8 mouse cellular contexts compared by ENCODE assay signal in genomic region chr4:116627359-116627716, GRCm38 (mm10). TPM values are rescaled to one million over a fixed set of nuclear protein-coding genes. Genes with fewer than 3 reads are reported as not detected.
A peak's percentile ranks its signal among the peaks of the same experiment; 100 is the strongest.
DNase-seq lines count a peak whose midpoint lies in the region; ATAC-seq lines count a peak whose summit lies in the region.

No protein-coding gene starts in this region.

- H3K9me3 ChIP-seq in intestine, embryonic 14.5 days (ENCODE audit: control insufficient read depth, low read length) = no peaks in the 10 kb centered on the region

- H3K9ac ChIP-seq in intestine, embryonic 14.5 days (ENCODE audit: low read length) = peak overlapping the region; percentile 97

- peaks cover 6% of the 10 kb centered on the region for H3K36me3 ChIP-seq in intestine, embryonic 14.5 days (ENCODE audit: control insufficient read depth, insufficient read depth, low read length)

- peaks cover 13% of the 10 kb centered on the region for H3K4me1 ChIP-seq in intestine, embryonic 14.5 days (replicated peaks; ENCODE audit: control insufficient read depth, insufficient read depth, low read length)

- H3K27me3 ChIP-seq in intestine, embryonic 14.5 days (replicated peaks; ENCODE audit: control insufficient read depth, insufficient read depth, low read length) = no peaks in the 10 kb centered on the region

- ATAC-seq in intestine, embryonic 14.5 days (replicated peaks; ENCODE audit: low FRiP score, low TSS enrichment, low read depth) = peak; percentile 93
- peak; percentile 84 for ATAC-seq in megakaryocyte progenitor cell, adult 5-6 weeks (replicated peaks; ENCODE audit: poor library complexity)

- peak; percentile 85 for DNase-seq in adrenal gland, adult 8-10 months
- peak; percentile 90 for DNase-seq in embryo, embryonic 11.5 days (ENCODE audit: low read depth, low spot score)
- DNase-seq in gastrocnemius, postnatal 36 days = peak; percentile 88 to 92
- peak; percentile 99 for DNase-seq in intestine, embryonic 14.5 days (ENCODE audit: low spot score)
- peak; percentile 89 to 91 for DNase-seq in left cerebral cortex, postnatal 10 days (ENCODE audit: extremely low spot score in 1 of 2, low spot score in 2 of 2)
- peak; percentile 84 for DNase-seq in right cerebral cortex, postnatal 25 days
- DNase-seq in yolk sac, embryonic 10.5 days (ENCODE audit: low spot score) = peak; percentile 94

- peak overlapping the region; percentile 97 for H3K27ac ChIP-seq in intestine, embryonic 14.5 days (ENCODE audit: low read depth)

- WGBS in intestine, embryonic 14.5 days = under 1% methylated on average over 13 of the region's 13 CpGs

- H3K4me2 ChIP-seq in intestine, embryonic 14.5 days (ENCODE audit: low read length) = peak overlapping the region; percentile 77

- intact Hi-C loops in gastrocnemius, postnatal 36 days (cut with DNase I) = no loop called here
- intact Hi-C loops in left cerebral cortex, postnatal 10 days (cut with DNase I) = no loop called here

- peak overlapping the region; percentile 98 for H3K4me3 ChIP-seq in intestine, embryonic 14.5 days (ENCODE audit: low read depth, low read length)

RNA-seq across cellular contexts. Expression of gene Nasp, which starts 0.4 kb away (rescaled TPM):
- 10 to 100 TPM; 20.6 to 24.4 (median 22.7) TPM for total RNA-seq in adrenal gland, adult 8-10 months (2022)
- total RNA-seq in gastrocnemius, postnatal 36 days (2021) = 10 to 100 TPM in 1 of 2 experiments, 1 to 10 TPM in 1; 9.8 to 12.4 TPM
- 146 and 154 TPM in 2 replicates for polyA plus RNA-seq in intestine, embryonic 14.5 days (2014; fragmentation: Nextera tagmentation; extraction: Ambion mirVana)
- total RNA-seq in left cerebral cortex, postnatal 10 days (2021) = 10 to 100 TPM; 74.7 to 78.1 TPM
- total RNA-seq in megakaryocyte progenitor cell, adult 5-6 weeks (2015) = 179 and 194 TPM in 2 replicates
- 414 and 474 TPM in 2 replicates for total RNA-seq in megakaryocyte progenitor cell, adult 5-6 weeks (2017)

RNA-seq across cellular contexts. Expression of gene Akr1a1, which starts 24.1 kb away (rescaled TPM):
- total RNA-seq in adrenal gland, adult 8-10 months (2022) = 1,000 to 10,000 TPM in 1 of 4 experiments, 100 to 1,000 TPM in 3; 829 to 1,005 (median 899) TPM
- total RNA-seq in gastrocnemius, postnatal 36 days (2021) = 100 to 1,000 TPM; 169 to 180 TPM
- 764 and 800 TPM in 2 replicates for polyA plus RNA-seq in intestine, embryonic 14.5 days (2014; fragmentation: Nextera tagmentation; extraction: Ambion mirVana)
- total RNA-seq in left cerebral cortex, postnatal 10 days (2021) = 100 to 1,000 TPM; 594 to 625 TPM
- 370 and 377 TPM in 2 replicates for total RNA-seq in megakaryocyte progenitor cell, adult 5-6 weeks (2015)
- 591 and 829 TPM in 2 replicates for total RNA-seq in megakaryocyte progenitor cell, adult 5-6 weeks (2017)

RNA-seq across cellular contexts. Expression of gene Ccdc17, which starts 30.9 kb away (rescaled TPM):
- total RNA-seq in adrenal gland, adult 8-10 months (2022) = 10 to 100 TPM in 3 of 4 experiments, 1 to 10 TPM in 1; 10.0 to 22.7 (median 17.9) TPM
- total RNA-seq in gastrocnemius, postnatal 36 days (2021) = 1 to 10 TPM; 1.6 to 2.2 TPM
- 3.8 and 4.1 TPM in 2 replicates for polyA plus RNA-seq in intestine, embryonic 14.5 days (2014; fragmentation: Nextera tagmentation; extraction: Ambion mirVana)
- total RNA-seq in left cerebral cortex, postnatal 10 days (2021) = 1 to 10 TPM; 3.5 to 3.9 TPM
- total RNA-seq in megakaryocyte progenitor cell, adult 5-6 weeks (2015) = 2.9 and 5.0 TPM in 2 replicates
- total RNA-seq in megakaryocyte progenitor cell, adult 5-6 weeks (2017) = 0.91 and 1.4 TPM in 2 replicates

RNA-seq across cellular contexts. Expression of gene Prdx1, which starts 58.0 kb away (rescaled TPM):
- 100 to 1,000 TPM; 514 to 868 (median 646) TPM for total RNA-seq in adrenal gland, adult 8-10 months (2022)
- total RNA-seq in gastrocnemius, postnatal 36 days (2021) = 100 to 1,000 TPM; 190 to 226 TPM
- 1,268 and 1,288 TPM in 2 replicates for polyA plus RNA-seq in intestine, embryonic 14.5 days (2014; fragmentation: Nextera tagmentation; extraction: Ambion mirVana)
- total RNA-seq in left cerebral cortex, postnatal 10 days (2021) = 100 to 1,000 TPM; 173 to 197 TPM
- 400 and 435 TPM in 2 replicates for total RNA-seq in megakaryocyte progenitor cell, adult 5-6 weeks (2015)
- total RNA-seq in megakaryocyte progenitor cell, adult 5-6 weeks (2017) = 254 and 304 TPM in 2 replicates

Comparison
In these comparisons a context has a peak if more than half of its experiments do, and no peak if none do; other contexts are left out.
1. Peak in every context shown above with its lines: DNase-seq, ATAC-seq, H3K4me3 ChIP-seq and H3K27ac ChIP-seq.